Mouse (Mus musculus) cerebellum, adult 9-11 months (tissue): ENCODE measurements around the gene Mboat1.

ENCODE experiments used
- DNase-seq: peaks from one replicate; pipeline ENCODE4 v3.0.0; 2022

Gene Mboat1

DNA sequence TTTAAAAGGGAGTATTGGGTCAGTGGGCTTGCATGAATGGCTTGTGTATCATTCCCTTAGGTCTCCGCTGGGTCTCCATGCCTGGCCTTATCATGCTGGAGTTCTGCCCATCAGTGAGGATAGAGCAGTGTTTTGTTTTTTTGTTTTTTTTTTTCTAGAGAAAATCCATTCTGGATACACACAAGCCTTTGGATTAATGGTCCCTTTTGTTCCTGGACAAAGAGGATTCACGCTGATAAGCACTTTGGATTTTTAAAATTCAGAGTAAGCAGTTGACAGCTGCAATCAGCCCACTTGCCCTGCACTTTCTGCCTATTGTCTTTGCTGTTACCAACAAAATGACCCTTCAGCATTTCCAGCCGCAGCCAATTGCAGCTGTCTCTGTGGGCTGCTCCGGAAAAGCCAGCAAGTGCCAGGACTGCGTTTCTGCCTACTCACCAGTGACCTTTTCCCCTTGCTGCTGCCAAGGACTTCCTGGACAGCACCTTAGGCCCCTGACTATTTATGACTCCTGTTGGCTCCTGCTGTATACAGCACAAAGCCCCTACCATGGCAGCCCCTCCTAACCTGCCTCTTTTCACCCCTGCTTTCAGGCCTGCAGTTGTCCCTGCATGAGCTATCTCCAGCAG lies 117.5 kb downstream of the Mboat1 start:
- DNase-seq = no peak

DNA sequence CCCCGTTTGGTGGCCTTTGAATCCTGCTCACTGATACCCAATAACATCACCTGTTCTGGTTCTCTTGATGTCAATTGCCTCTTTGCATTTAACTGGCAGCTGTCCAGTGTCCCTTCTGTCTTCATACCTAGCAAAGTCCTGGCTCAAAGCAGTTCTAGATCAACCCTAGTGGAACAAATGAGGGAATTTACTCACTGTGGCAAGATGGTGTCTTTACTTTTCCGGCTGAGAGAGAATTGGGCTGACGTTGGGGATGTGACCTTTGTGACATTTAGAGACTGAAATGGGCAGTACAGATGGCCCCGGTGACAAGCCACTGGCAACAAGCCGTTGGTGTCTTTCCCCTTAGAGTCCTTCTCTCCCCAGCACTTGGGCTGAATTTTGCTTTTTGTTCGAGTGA lies 118.1 kb downstream of the Mboat1 start:
- DNase-seq = no peak

- DNase-seq = no peak
These were observed 122.5 kb downstream of the Mboat1 start for GRCm38 (mm10) chr13:30258802-30259201.

- DNase-seq = no peak
These were observed 123.0 kb downstream of the Mboat1 start for GRCm38 (mm10) chr13:30259326-30259725.

GRCm38 (mm10) chr13:30259912-30260560 lies 123.7 kb downstream of the Mboat1 start:
- DNase-seq = peak; percentile 49

DNA sequence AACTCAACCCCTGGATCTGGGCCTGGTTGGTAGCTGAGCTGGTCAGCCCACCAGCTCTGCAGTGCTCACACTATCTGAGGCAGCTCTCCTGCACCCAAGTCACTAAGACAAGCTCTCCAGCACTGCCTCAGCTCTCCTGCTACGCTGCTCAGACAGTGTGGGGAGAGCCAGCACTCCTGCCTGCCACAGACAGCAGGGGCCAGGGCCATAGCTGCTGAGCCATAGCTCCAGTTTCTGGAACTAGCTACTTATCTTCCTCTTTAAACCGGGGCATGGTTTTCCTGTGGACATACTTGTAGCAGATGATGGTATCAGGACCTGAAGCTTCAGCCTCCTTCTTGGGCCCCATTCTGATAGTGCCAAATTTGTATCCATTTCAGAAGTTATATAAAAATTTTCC lies 127.4 kb downstream of the Mboat1 start:
- DNase-seq = no peak

- no peak for DNase-seq
These were observed 128.0 kb downstream of the Mboat1 start for GRCm38 (mm10) chr13:30264303-30264702.

- DNase-seq = no peak
These were observed 128.5 kb downstream of the Mboat1 start for GRCm38 (mm10) chr13:30264765-30265164.

GRCm38 (mm10) chr13:30266036-30266435 lies 129.7 kb downstream of the Mboat1 start:
- DNase-seq = no peak

- no peak for DNase-seq
These were observed 135.9 kb downstream of the Mboat1 start for GRCm38 (mm10) chr13:30272040-30272686.
